Mouse (Mus musculus): ENCODE measurements at regions not wholly inside any gene's neighbourhood (a gene's known extent, or its start where the extent isn't known, plus 50 kb on each side); places are given as distances from the start of the nearest gene placed in this dataset.

DNA sequence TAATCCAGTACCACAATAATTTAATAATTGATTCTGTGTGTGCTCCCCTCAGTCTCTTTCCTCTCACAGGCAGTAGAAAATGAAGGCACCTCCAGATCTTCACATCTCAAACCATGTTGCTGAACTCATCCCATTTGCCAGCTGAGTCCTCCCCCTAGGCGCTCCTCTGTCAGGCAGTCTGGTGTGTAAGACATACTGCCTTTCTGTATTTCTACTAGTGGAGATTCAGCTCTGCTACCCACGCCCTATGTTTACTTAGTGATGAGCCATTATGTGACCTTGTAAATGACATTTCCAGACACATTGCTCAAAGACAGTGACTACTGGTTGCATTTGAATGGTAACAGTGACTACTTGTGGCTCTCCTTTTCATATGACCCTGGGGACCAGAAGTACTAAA, 387.9 kb downstream of the Serpinb8 start:
- no peaks in the 10 kb centered on the region for H3K36me3 ChIP-seq (ENCODE audit: control insufficient read depth, insufficient read depth, low read length)
- WGBS: 38% methylated on average over 2 of the region's 2 CpGs
- H3K4me2 ChIP-seq (replicated peaks; ENCODE audit: low read depth): no peak overlapping the region
- H3K27me3 ChIP-seq (ENCODE audit: control insufficient read depth, insufficient read depth, low read length): no peaks in the 10 kb centered on the region
- no peak overlapping the region for H3K27ac ChIP-seq (replicated peaks)
- no peak overlapping the region for H3K9ac ChIP-seq (ENCODE audit: low read length)
- ATAC-seq (ENCODE audit: low FRiP score, low TSS enrichment) (no peak), DNase-seq (ENCODE audit: low spot score) (no peak)
- no peaks in the 10 kb centered on the region for H3K9me3 ChIP-seq (ENCODE audit: control insufficient read depth, low read length)
- TF ChIP-seq CTCF (IDR thresholded peaks at IDR 0.05; ENCODE audit: low read depth) (no peak), EP300 (optimal IDR thresholded peaks at IDR 0.05) (no peak)
- no peaks in the 10 kb centered on the region for H3K4me1 ChIP-seq (replicated peaks; ENCODE audit: control insufficient read depth, insufficient read depth)
- no peak overlapping the region for H3K4me3 ChIP-seq (ENCODE audit: low read depth, low read length)

DNA sequence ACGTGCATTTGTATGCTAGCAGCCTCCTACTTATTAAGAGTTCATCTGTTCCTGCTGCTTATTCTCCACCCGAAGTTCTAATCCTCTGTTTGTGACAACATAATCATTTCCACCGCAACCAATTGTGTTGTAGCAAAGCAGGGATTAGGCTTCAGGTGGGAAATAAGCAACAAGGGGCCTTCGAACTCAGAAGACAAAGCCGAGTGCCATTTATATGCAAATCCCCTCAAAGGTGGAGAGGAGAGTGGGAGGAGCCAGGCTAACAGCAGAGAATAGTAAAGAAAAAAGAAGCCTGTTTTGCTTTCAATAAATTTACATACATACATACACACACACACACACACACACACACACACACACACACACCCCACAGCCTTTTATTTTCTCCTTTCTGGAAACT, 388.6 kb downstream of the Serpinb8 start:
- Histone ChIP-seq H3K27ac (replicated peaks) (no peak overlapping the region), H3K27me3 (ENCODE audit: control insufficient read depth, insufficient read depth, low read length) (no peaks in the 10 kb centered on the region)
- WGBS: 33% methylated on average over 5 of the region's 5 CpGs

DNA sequence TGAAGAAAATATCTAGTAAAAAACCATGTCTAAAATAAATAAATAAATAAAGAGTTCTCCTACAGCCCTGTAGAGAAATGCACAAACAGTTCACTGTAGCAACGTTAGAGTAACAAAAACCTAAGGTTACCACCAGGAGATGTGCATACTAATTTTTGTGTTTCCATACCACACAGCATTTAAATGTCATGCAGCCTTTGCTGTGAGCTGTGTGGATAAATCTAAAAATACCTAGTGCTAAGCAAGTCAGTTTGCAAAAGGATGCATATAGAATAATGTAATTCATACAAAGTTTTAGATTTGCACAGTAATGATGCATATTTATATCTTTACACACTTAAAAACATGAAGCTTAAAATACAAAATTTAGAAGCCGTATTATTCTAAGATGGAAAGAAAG, 395.8 kb downstream of the Serpinb8 start:
- no peak overlapping the region for H3K27ac ChIP-seq (replicated peaks)
- no peak for ATAC-seq (ENCODE audit: low FRiP score, low TSS enrichment)

More for the DNA sequence above, 388.6 kb downstream of the Serpinb8 start:
- TF ChIP-seq EP300 (optimal IDR thresholded peaks at IDR 0.05) (no peak), CTCF (IDR thresholded peaks at IDR 0.05; ENCODE audit: low read depth) (no peak)
- Histone ChIP-seq H3K4me1 (replicated peaks; ENCODE audit: control insufficient read depth, insufficient read depth) (no peaks in the 10 kb centered on the region), H3K9me3 (ENCODE audit: control insufficient read depth, low read length) (no peaks in the 10 kb centered on the region), H3K9ac (ENCODE audit: low read length) (no peak overlapping the region), H3K4me3 (ENCODE audit: low read depth, low read length) (no peak overlapping the region), H3K4me2 (replicated peaks; ENCODE audit: low read depth) (no peak overlapping the region), H3K36me3 (ENCODE audit: control insufficient read depth, insufficient read depth, low read length) (no peaks in the 10 kb centered on the region)
- DNase-seq (ENCODE audit: low spot score): no peak
- no peak for ATAC-seq (ENCODE audit: low FRiP score, low TSS enrichment)

GRCm38 (mm10) chr1:107988076-107988475, 398.3 kb downstream of the Serpinb8 start:
- WGBS: 52% methylated on average over 4 of the region's 4 CpGs
- Histone ChIP-seq H3K9ac (ENCODE audit: low read length) (no peak overlapping the region), H3K4me3 (ENCODE audit: low read depth, low read length) (no peak overlapping the region), H3K4me1 (replicated peaks; ENCODE audit: control insufficient read depth, insufficient read depth) (no peaks in the 10 kb centered on the region), H3K27ac (replicated peaks) (no peak overlapping the region), H3K27me3 (ENCODE audit: control insufficient read depth, insufficient read depth, low read length) (no peaks in the 10 kb centered on the region), H3K9me3 (ENCODE audit: control insufficient read depth, low read length) (no peaks in the 10 kb centered on the region), H3K4me2 (replicated peaks; ENCODE audit: low read depth) (no peak overlapping the region), H3K36me3 (ENCODE audit: control insufficient read depth, insufficient read depth, low read length) (no peaks in the 10 kb centered on the region)
- no peak for ATAC-seq (ENCODE audit: low FRiP score, low TSS enrichment)
- TF ChIP-seq CTCF (IDR thresholded peaks at IDR 0.05; ENCODE audit: low read depth): no peak
- no peak for TF ChIP-seq EP300 (optimal IDR thresholded peaks at IDR 0.05)
- DNase-seq (ENCODE audit: low spot score): no peak

More for the DNA sequence above, 395.8 kb downstream of the Serpinb8 start:
- no peaks in the 10 kb centered on the region for H3K36me3 ChIP-seq (ENCODE audit: control insufficient read depth, insufficient read depth, low read length)
- H3K27me3 ChIP-seq (ENCODE audit: control insufficient read depth, insufficient read depth, low read length): no peaks in the 10 kb centered on the region
- H3K4me1 ChIP-seq (replicated peaks; ENCODE audit: control insufficient read depth, insufficient read depth): no peaks in the 10 kb centered on the region
- H3K4me3 ChIP-seq (ENCODE audit: low read depth, low read length): no peak overlapping the region
- H3K4me2 ChIP-seq (replicated peaks; ENCODE audit: low read depth): no peak overlapping the region
- 81% methylated on average over 2 of the region's 2 CpGs for WGBS
- DNase-seq (ENCODE audit: low spot score): no peak
- TF ChIP-seq EP300 (optimal IDR thresholded peaks at IDR 0.05) (no peak), CTCF (IDR thresholded peaks at IDR 0.05; ENCODE audit: low read depth) (no peak)
- no peak overlapping the region for H3K9ac ChIP-seq (ENCODE audit: low read length)
- H3K9me3 ChIP-seq (ENCODE audit: control insufficient read depth, low read length): no peaks in the 10 kb centered on the region

GRCm38 (mm10) chr1:107993013-107993412, 403.2 kb downstream of the Serpinb8 start:
- DNase-seq (ENCODE audit: low spot score) (no peak), ATAC-seq (ENCODE audit: low FRiP score, low TSS enrichment) (no peak)
- no peak overlapping the region for H3K4me2 ChIP-seq (replicated peaks; ENCODE audit: low read depth)
- no peaks in the 10 kb centered on the region for H3K36me3 ChIP-seq (ENCODE audit: control insufficient read depth, insufficient read depth, low read length)
- no peak overlapping the region for H3K9ac ChIP-seq (ENCODE audit: low read length)
- H3K9me3 ChIP-seq (ENCODE audit: control insufficient read depth, low read length): no peaks in the 10 kb centered on the region
- H3K27ac ChIP-seq (replicated peaks): no peak overlapping the region
- H3K4me3 ChIP-seq (ENCODE audit: low read depth, low read length): no peak overlapping the region
- no peaks in the 10 kb centered on the region for H3K4me1 ChIP-seq (replicated peaks; ENCODE audit: control insufficient read depth, insufficient read depth)
- no peak for TF ChIP-seq CTCF (IDR thresholded peaks at IDR 0.05; ENCODE audit: low read depth)
- TF ChIP-seq EP300 (optimal IDR thresholded peaks at IDR 0.05): no peak
- no peaks in the 10 kb centered on the region for H3K27me3 ChIP-seq (ENCODE audit: control insufficient read depth, insufficient read depth, low read length)
- WGBS: 86% methylated on average over 4 of the region's 4 CpGs

DNA sequence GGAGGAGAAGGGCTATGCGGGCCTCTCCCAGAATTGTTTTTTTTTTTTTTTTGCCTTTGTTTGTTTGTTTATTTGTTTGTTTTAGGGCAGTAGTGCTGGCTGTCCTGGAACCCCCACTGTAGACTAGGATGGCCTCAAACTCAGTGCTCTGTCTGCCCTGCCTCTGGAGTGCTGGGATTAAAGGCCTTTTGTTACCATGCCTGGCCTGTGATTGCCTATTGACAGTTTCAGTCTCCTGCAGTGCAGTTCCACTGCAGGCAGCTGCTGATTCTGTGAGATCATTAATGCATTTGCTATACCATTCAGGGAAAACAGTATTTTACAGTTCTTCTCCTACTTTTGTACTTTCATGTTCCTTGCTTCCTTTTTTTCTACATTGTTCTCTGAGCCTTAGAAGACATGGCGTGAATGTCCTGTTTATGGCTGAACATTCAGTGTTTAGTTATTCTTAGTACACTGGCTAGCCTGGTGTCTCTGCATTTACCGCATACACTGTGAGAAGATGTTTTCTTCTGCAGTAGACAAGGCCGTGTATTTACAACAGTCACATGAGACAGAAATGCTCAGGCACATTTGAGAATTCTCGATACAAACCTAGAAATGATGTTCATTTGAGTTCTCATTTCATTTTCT, 434.0 kb downstream of the Serpinb8 start:
- H3K4me1 ChIP-seq (replicated peaks; ENCODE audit: control insufficient read depth, insufficient read depth): no peaks in the 10 kb centered on the region
- no peak for DNase-seq (ENCODE audit: low spot score)

More for the DNA sequence above, 434.0 kb downstream of the Serpinb8 start:
- Histone ChIP-seq H3K4me3 (ENCODE audit: low read depth, low read length) (no peak overlapping the region), H3K36me3 (ENCODE audit: control insufficient read depth, insufficient read depth, low read length) (no peaks in the 10 kb centered on the region), H3K4me2 (replicated peaks; ENCODE audit: low read depth) (no peak overlapping the region), H3K27ac (replicated peaks) (no peak overlapping the region), H3K9me3 (ENCODE audit: control insufficient read depth, low read length) (no peaks in the 10 kb centered on the region), H3K27me3 (ENCODE audit: control insufficient read depth, insufficient read depth, low read length) (no peaks in the 10 kb centered on the region), H3K9ac (ENCODE audit: low read length) (no peak overlapping the region)
- WGBS: 76% methylated on average over 5 of the region's 5 CpGs
- ATAC-seq (ENCODE audit: low FRiP score, low TSS enrichment): no peak
- TF ChIP-seq CTCF (IDR thresholded peaks at IDR 0.05; ENCODE audit: low read depth) (no peak), EP300 (optimal IDR thresholded peaks at IDR 0.05) (no peak)
